Mouse (Mus musculus): ENCODE measurements around the gene Kdelc1. TPM values are rescaled to one million over a fixed set of nuclear protein-coding genes. Genes with fewer than 3 reads are reported as not detected.

Kdelc1 gene
- total RNA-seq, 2 experiments from 2014 or later = 11.1 to 11.4 TPM

DNA sequence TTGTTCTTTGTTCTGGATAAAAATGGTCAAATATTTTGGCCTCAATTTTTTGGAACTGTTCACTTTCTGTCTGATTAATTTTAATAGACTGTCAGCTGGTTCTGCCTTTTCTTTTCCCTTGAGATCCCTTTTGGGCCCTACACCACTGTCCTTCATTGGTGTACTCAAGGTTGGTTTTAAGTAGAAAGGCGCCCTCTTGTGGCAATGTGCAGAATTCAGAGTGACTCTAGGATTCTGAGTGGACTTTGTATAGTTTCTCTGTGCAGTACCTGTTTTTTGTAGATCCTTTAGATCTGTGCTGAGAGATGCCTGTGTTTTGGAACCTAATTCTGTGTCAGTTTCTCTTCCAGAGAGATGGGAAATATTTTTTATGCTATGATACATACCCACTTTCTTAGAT lies 54.0 kb downstream of the Kdelc1 start:
- peak; percentile 37 to 62 for DNase-seq (ENCODE audit: low spot score in 2 of 2)

- no peak for DNase-seq (ENCODE audit: low spot score in 2 of 2)
Measured at GRCm38 (mm10) chr1:44063439-44063838, 55.2 kb downstream of the Kdelc1 start.

GRCm38 (mm10) chr1:44061836-44062235 lies 56.8 kb downstream of the Kdelc1 start, which contains the start of gene Gm8251:
Gene Gm8251 (minus strand): TSS chr1:44061936.
- DNase-seq (ENCODE audit: low spot score in 2 of 2) = no peak

GRCm38 (mm10) chr1:44057805-44058204 lies 60.8 kb downstream of the Kdelc1 start:
- DNase-seq (ENCODE audit: low spot score in 2 of 2) = no peak

Other genes with a start within 250 kb of the Kdelc1 start
- gene Tpp2, start 185.2 kb downstream of the Kdelc1 start, total RNA-seq (2021) = 10 to 100 TPM; 53.0 to 56.8 TPM
- not detected for gene Mettl21c, start 98.8 kb downstream of the Kdelc1 start, total RNA-seq (2021)
- gene Gm8251, start 56.9 kb downstream of the Kdelc1 start, total RNA-seq (2021) = not detected
- gene Tex30, start 16.4 kb downstream of the Kdelc1 start, total RNA-seq (2021) = 1 to 10 TPM; 6.2 to 8.2 TPM
- 10 to 100 TPM; 38.4 to 41.8 TPM for gene Bivm, start 149 bp upstream of the Kdelc1 start, total RNA-seq (2021)
- gene Ercc5, start 28.9 kb upstream of the Kdelc1 start, total RNA-seq (2021) = 10 to 100 TPM; 18.4 to 22.5 TPM
- not detected for gene Mettl21e, start 100.2 kb upstream of the Kdelc1 start, total RNA-seq (2021)